Mouse (Mus musculus) embryonic facial prominence, embryonic 10.5 days (tissue): ENCODE results near the gene Entpd7. TPM values are rescaled to one million over a fixed set of nuclear protein-coding genes. Genes with fewer than 3 reads are reported as not detected.
A peak's percentile ranks its signal among the peaks of the same experiment; 100 is the strongest.

ENCODE experiments used
- DNase-seq: peaks from one replicate; pipeline ENCODE4 v3.0.0-alpha.2; 2017; ENCODE audit warnings: low spot score
- H3K27ac ChIP-seq: fragments of 300-500 bp; sonication (generic); replicated peaks from 2 replicates; pipeline ENCODE4 v1.5.1; 2016; ENCODE audit warnings: mild to moderate bottlenecking
- H3K27me3 ChIP-seq: fragments of 300-500 bp; sonication (generic); replicated peaks from 2 replicates; pipeline ENCODE4 v1.6.1; 2016; ENCODE audit warnings: low read depth, mild to moderate bottlenecking; ENCODE audit not compliant: poor library complexity, severe bottlenecking
- H3K36me3 ChIP-seq: fragments of 300-500 bp; sonication (generic); replicated peaks from 2 replicates; pipeline ENCODE4 v1.6.1; 2016; ENCODE audit warnings: mild to moderate bottlenecking, moderate library complexity
- H3K4me1 ChIP-seq: fragments of 300-500 bp; sonication (generic); 2 replicates; pipeline ENCODE4 v1.6.1; 2016
- H3K4me3 ChIP-seq: fragments of 300-500 bp; sonication (generic); 2 replicates; pipeline ENCODE4 v1.5.1; 2016; ENCODE audit warnings: mild to moderate bottlenecking, moderate library complexity
- H3K9me3 ChIP-seq: fragments of 300-500 bp; sonication (generic); 2 replicates; pipeline ENCODE4 v1.6.1; 2016; ENCODE audit warnings: mild to moderate bottlenecking
- WGBS: fragments of 180-500 bp; shearing (Covaris S2); methylation state at CpG from one replicate; pipeline ENCODE4 v1.1.7; 2016; 5-methylcytosine and 5-hydroxymethylcytosine counted together
- polyA plus RNA-seq: library from polyadenylated mRNA; unstranded; fragments of >200 nt; fragmentation: Nextera tagmentation; extraction: Ambion mirVana; gene quantifications from 2 replicates; pipeline ENCODE4 v1.2.1, GENCODE M21; 2016

Gene Entpd7
- polyA plus RNA-seq, 1 experiment from 2014 or later, result 8.9 TPM

DNA sequence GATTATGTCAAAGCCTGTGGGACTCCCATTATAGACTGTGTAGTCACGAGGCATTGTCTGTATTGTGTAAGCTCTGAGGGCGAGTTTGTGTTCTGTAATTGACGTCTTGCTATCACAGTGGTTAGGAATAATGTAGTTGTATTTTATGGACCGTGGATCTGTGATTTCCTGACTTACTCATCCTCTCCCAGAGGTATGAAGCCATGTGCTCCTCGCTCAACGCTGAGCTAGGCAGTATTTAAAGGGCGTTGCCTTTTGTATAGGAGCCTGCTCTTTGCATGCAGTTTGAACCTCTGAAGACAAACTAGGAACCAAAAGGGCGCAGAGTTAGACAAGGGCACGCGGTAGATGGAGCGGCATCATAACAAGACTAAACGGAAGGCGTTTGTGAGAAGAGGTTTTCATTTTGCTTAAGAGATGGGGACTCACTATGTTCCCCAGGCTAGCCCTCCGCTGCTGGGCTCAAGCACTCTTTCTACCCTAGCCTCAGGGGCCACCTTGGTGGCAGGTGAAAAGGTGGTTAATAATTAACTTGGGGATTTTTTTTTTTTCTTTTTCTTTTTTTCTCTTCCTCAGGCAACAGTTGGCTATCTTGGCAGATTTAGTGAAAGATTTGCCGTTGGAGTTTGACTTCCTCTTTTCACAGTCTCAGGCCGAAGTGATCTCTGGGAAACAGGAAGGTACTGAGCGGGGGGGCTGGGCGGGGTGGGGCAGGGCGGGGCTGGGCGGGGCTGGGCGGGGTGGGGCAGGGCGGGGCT lies 21.9 kb downstream of the Entpd7 start:
- DNase-seq, result no peak
- H3K4me1 ChIP-seq, result no peaks in the 10 kb centered on the region
- no peaks in the 10 kb centered on the region for H3K9me3 ChIP-seq
- WGBS, result 63% methylated on average over 22 of the region's 22 CpGs
- no peaks in the 10 kb centered on the region for H3K27me3 ChIP-seq
- no peak overlapping the region for H3K27ac ChIP-seq
- H3K4me3 ChIP-seq, result no peak overlapping the region
- H3K36me3 ChIP-seq, result peaks cover 46% of the 10 kb centered on the region

DNA sequence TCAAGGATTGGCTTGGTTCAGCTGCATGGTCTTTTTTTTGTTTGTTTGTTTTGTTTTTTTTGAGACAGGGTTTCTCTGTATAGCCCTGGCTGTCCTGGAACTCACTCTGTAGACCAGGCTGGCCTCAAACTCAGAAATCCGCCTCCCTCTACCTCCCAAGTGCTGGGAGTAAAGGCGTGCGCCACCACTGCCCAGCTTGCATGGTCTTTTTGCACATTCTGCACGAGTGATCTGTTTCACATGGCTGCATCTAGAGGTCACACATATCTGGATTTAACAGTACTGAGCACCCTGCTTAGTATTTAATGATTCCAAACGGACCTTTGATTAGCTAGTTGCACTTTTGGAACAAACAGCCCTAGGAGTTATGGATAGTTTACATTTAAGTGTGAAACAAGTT lies 22.5 kb downstream of the Entpd7 start:
- Histone ChIP-seq H3K36me3 (peaks cover 41% of the 10 kb centered on the region), H3K27ac (no peak overlapping the region), H3K9me3 (no peaks in the 10 kb centered on the region), H3K27me3 (no peaks in the 10 kb centered on the region), H3K4me1 (no peaks in the 10 kb centered on the region), H3K4me3 (no peak overlapping the region)
- DNase-seq, result no peak
- 80% methylated on average over 5 of the region's 5 CpGs for WGBS

DNA sequence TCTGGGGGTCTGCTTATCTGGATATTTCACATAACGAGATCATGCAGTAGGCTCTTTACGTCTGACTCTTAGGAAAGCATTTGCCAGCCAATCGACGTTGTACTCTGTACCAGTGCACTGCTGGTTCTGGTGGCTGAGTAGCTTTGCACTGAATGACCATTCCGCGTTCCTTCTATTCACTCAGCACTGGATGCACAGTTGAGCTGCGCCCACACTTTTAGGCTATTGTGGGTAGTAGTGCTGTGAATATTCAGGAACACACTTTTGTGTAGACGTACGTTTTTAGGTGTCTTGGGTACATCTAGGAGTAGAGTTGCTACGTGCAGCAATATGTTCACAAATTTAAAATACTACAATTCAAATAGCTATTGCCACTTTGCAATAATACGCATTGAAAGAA lies 30.6 kb downstream of the Entpd7 start:
- 93% methylated on average over 11 of the region's 11 CpGs for WGBS
- no peak for DNase-seq
- Histone ChIP-seq H3K27me3 (no peaks in the 10 kb centered on the region), H3K4me3 (no peak overlapping the region), H3K27ac (no peak overlapping the region), H3K36me3 (peaks cover 67% of the 10 kb centered on the region), H3K9me3 (no peaks in the 10 kb centered on the region), H3K4me1 (peaks cover 7% of the 10 kb centered on the region)

DNA sequence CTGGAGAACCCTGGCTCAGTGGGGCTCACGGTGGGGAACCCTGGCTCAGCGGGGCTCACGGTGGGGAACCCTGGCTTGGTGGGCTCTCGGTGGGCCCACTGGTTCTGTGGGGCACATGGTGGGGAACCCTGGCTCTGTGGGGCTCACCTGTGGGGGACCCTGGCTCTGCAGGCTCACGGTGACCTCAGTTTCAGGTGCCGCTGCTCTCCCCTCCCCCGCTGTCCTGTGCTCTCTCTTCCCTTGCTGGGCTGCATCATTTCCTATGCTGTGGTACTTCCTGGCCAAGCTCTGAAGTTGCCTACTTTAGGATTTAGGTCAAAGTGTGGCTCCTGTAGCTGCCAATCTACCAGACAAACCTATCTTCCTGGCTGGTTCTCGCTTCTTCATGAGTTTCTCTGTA lies 33.4 kb downstream of the Entpd7 start:
- WGBS, result 78% methylated on average over 8 of the region's 8 CpGs
- Histone ChIP-seq H3K9me3 (no peaks in the 10 kb centered on the region), H3K4me3 (no peak overlapping the region), H3K36me3 (peaks cover 87% of the 10 kb centered on the region), H3K27me3 (no peaks in the 10 kb centered on the region), H3K27ac (no peak overlapping the region), H3K4me1 (peaks cover 7% of the 10 kb centered on the region)
- no peak for DNase-seq

DNA sequence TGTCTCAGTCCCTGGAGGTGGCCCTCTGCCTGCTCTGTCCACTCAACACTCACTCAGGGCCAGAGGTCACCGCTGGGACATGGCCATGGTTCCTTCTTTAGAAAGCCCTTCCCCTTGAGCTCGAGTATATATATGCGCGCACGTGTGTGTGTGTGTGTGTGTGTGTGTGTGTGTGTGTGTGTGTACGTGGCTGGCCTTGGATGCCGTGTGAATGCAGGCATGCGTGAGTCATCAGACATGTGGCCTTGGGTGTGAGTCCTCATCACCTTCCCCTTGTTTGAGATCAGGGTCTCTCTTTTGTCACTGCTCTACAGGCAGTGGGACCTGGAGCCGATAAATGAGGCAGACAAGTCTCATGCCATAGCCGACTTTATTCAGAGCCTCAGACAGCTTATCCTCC lies 34.0 kb downstream of the Entpd7 start:
- H3K27ac ChIP-seq, result no peak overlapping the region
- 88% methylated on average over 10 of the region's 10 CpGs for WGBS
- H3K4me3 ChIP-seq, result no peak overlapping the region
- H3K36me3 ChIP-seq, result peaks cover 87% of the 10 kb centered on the region
- peaks cover 7% of the 10 kb centered on the region for H3K4me1 ChIP-seq
- no peaks in the 10 kb centered on the region for H3K27me3 ChIP-seq
- H3K9me3 ChIP-seq, result no peaks in the 10 kb centered on the region
- DNase-seq, result no peak

DNA sequence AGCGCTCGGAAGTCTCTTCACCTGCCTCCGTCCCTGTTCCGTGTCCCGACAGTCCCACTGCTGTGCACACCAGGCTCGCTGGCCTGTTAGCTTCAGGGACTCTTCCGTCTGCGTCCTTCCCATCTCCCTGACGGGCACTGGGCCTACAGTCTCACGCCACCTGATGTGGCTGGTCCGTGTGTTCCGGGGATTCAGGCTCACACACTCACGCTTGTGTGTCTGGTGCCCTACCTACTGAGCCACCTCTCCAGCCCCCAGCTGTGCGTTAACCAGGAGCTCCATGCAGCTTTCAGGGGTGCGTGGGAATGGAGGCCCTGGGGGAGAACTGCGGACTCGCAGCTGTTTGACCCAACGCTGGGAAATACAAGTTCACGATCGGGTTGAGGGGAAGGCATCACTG lies 34.7 kb downstream of the Entpd7 start:
- Histone ChIP-seq H3K36me3 (peaks cover 88% of the 10 kb centered on the region), H3K9me3 (no peaks in the 10 kb centered on the region), H3K27ac (no peak overlapping the region), H3K27me3 (no peaks in the 10 kb centered on the region), H3K4me3 (no peak overlapping the region), H3K4me1 (peaks cover 7% of the 10 kb centered on the region)
- DNase-seq, result no peak
- WGBS, result 91% methylated on average over 20 of the region's 20 CpGs

DNA sequence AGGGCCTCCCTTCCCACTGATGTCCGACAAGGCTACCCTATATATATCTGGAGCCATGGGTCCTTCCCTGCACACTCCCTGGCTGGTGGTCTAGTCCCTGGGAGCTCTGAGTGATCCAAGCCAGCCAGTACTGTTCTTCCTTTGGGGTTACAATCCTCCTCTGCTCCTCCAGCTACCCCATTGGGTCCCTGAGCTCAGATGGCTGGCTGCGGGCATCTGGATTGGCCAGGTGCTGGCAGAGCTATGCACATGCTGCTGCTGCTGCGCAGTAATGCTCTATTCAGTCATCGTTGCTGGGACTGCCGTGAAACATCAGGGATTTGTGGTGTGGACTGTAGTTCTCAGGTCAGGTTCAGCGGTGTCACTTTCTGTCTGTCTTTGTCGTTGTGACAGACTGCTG lies 35.3 kb downstream of the Entpd7 start:
- peaks cover 12% of the 10 kb centered on the region for H3K4me1 ChIP-seq

DNA sequence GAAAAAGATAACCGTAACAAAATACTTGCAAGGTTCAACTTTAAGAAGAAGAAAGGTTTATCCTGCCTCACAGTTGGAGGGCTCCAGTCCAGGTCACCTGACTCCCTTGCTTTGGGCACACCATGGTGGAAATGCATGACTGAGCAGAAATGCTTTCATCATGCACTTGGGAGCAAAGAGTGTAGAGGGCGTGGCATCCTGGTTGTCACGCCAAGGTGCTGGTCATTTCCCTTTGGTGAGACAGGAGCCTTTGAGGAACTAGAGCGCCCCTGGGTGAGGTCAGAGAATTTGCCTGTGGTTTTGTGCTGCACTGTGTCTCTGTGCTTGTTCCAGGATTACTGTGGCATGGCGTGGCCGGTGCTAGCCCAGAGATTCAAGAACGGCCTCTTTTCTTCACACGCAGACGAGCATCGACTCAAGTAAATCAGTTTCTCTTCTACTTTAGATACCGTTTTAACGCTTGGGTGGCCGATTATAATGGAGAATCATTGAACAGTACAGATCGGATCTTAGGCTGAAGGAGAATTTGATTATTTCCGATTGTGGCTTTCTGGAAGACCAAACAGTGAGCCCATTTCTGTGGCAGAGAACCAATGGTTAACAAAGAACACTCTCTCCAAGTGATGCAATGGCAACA lies 37.2 kb downstream of the Entpd7 start:
- Histone ChIP-seq H3K36me3 (peaks cover 77% of the 10 kb centered on the region), H3K9me3 (no peaks in the 10 kb centered on the region), H3K27ac (no peak overlapping the region), H3K4me3 (no peak overlapping the region), H3K4me1 (peaks cover 20% of the 10 kb centered on the region), H3K27me3 (no peaks in the 10 kb centered on the region)
- no peak for DNase-seq
- WGBS, result 90% methylated on average over 15 of the region's 15 CpGs

More for the DNA sequence above, 35.3 kb downstream of the Entpd7 start:
- Histone ChIP-seq H3K36me3 (peaks cover 89% of the 10 kb centered on the region), H3K4me3 (no peak overlapping the region), H3K27me3 (no peaks in the 10 kb centered on the region), H3K9me3 (no peaks in the 10 kb centered on the region), H3K27ac (no peak overlapping the region)
- 88% methylated on average over 7 of the region's 7 CpGs for WGBS
- no peak for DNase-seq

DNA sequence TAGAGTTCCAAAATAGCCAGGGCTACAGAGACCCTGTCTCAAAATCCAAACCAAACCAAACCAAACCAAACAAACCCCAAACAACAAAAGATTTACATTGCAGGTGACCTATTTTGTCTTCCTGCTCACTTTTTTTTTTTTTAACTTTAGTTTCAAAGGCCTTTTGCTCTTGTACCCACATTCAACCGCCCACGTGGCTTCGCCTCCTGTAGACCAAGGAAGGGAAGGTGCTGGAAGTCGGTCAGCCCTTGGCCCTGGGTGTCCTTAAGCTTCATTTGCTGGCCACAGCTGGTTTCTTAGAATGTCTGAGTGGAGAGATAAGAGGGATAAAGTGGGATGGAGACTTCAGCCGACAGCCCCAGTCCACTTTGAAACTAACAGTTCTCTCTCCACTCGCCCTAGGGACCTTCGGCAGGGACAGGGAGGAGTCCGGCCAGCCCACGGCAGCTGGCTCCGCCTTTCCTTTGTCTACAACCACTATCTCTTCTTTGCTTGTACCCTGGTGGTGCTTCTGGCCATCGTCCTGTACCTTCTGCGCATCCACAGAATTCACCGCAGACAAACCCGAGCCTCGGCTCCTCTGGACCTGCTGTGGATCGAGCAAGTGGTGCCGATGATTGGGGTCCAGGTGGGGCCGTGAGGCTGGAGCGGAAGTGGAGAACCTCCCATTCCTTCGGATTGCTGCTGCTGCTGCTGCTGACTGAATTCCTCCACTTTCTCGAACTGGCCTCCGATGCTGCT lies 40.0 kb downstream of the Entpd7 start:
- 36% methylated on average over 22 of the region's 22 CpGs for WGBS
- Histone ChIP-seq H3K27ac (peak overlapping the region; percentile 88), H3K27me3 (no peaks in the 10 kb centered on the region), H3K36me3 (peaks cover 59% of the 10 kb centered on the region), H3K4me1 (peaks cover 20% of the 10 kb centered on the region), H3K4me3 (peak overlapping the region; percentile 56), H3K9me3 (no peaks in the 10 kb centered on the region)
- peak; percentile 57 for DNase-seq

DNA sequence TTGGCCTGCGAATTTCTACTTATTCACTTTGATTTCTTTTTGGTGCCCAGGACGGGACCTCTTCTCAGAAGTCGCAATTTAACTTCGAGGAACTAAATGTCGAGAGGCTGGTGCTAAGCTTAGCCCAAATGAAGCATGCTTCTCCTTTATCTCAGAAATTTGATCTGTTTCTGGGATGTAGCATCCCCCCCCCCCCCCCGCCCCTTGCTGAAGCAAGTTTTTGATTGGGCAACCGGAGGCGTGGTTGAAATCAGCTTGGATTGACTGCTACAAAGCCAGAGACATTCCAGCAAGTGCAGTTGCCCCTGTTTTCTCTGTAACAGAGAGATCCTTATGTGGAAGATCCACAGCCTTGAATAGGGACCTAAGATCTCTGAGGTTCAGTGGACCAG lies 40.6 kb downstream of the Entpd7 start:
- peaks cover 59% of the 10 kb centered on the region for H3K36me3 ChIP-seq
- peak overlapping the region; percentile 88 for H3K27ac ChIP-seq
- 28% methylated on average over 8 of the region's 8 CpGs for WGBS
- no peaks in the 10 kb centered on the region for H3K9me3 ChIP-seq
- peak overlapping the region; percentile 56 for H3K4me3 ChIP-seq
- H3K27me3 ChIP-seq, result no peaks in the 10 kb centered on the region
- peak; percentile 65 for DNase-seq
- H3K4me1 ChIP-seq, result peaks cover 20% of the 10 kb centered on the region

DNA sequence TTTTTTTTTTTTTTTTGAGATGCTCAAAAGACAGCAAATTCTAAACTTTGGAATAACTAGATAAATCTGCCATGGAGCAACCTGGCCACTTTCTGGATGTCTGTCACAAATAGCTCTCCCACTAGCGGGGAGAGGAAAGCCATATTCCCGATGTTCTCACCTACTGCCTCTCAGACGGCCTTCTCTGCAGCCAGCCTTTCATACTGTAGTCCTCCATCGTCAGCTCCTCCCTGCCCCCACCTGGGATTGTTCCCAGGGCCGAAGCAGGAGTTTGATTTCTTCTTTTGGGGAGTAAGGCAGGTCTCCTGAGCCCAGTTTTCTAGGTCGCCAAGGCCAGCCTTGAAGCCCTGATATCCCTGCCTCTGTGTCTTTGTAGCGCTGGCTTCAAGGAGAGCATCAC lies 41.7 kb downstream of the Entpd7 start:
- no peak for DNase-seq
- Histone ChIP-seq H3K27ac (no peak overlapping the region), H3K4me1 (peaks cover 20% of the 10 kb centered on the region), H3K36me3 (peaks cover 58% of the 10 kb centered on the region), H3K27me3 (no peaks in the 10 kb centered on the region), H3K4me3 (no peak overlapping the region), H3K9me3 (no peaks in the 10 kb centered on the region)
- WGBS, result 63% methylated on average over 7 of the region's 7 CpGs

DNA sequence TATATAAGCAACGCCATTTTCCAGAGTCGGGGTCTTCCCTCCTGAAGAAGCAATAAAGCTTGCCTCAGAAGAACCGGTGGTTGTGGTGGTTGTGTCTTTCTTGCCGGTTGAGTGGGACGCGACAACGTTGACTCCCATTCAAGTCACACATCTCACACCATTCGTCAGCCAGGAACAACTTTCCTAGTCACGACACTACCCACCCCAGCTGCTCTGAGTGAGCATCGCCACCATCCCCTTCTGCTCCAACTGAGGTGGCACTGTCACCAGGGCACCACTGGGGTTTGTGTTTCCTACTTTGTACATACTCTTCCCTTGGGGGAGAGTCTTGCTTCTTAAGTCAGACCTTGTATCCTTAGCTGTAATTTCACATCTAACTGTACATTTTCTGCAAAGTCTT lies 48.9 kb downstream of the Entpd7 start:
- 92% methylated on average over 10 of the region's 10 CpGs for WGBS
- Histone ChIP-seq H3K4me3 (no peak overlapping the region), H3K27me3 (no peaks in the 10 kb centered on the region), H3K36me3 (peaks cover 94% of the 10 kb centered on the region), H3K27ac (no peak overlapping the region), H3K9me3 (no peaks in the 10 kb centered on the region), H3K4me1 (peaks cover 7% of the 10 kb centered on the region)
- no peak for DNase-seq

DNA sequence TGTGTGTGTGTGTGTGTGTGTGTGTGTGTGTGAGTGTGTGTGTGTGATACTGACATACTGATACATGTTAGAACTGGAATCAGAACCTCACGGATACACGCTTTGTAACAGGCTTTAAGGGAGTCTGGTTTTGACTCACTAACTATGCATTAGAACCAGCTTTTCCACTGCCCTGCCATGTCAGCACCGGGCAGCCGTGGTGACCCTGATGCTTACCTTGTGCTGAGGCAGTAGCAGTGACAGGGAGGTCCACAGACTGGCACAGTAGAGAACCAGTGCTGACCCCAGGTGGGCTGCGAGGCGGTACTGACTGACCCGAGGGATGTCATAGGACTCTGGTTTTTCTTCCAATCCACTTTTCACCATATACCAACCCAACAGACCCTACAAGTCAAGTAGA lies 53.9 kb downstream of the Entpd7 start:
- WGBS, result 97% methylated on average over 7 of the region's 7 CpGs
- Histone ChIP-seq H3K36me3 (peaks cover 98% of the 10 kb centered on the region), H3K27me3 (no peaks in the 10 kb centered on the region), H3K4me1 (no peaks in the 10 kb centered on the region), H3K27ac (no peak overlapping the region), H3K4me3 (no peak overlapping the region), H3K9me3 (no peaks in the 10 kb centered on the region)
- no peak for DNase-seq
